Mouse (Mus musculus) forebrain, embryonic 13.5 days (tissue): ENCODE results near the gene Rps8. TPM values are rescaled to one million over a fixed set of nuclear protein-coding genes. Genes with fewer than 3 reads are reported as not detected.

Experiments used
- ATAC-seq: fragments of 200-750 bp; cut with Nextera tagmentation; 2 replicates; pipeline ENCODE4 v1.8.0; 2017
- H3K27ac ChIP-seq: fragments of 300-500 bp; sonication (generic); 2 replicates; pipeline ENCODE4 v1.5.1; 2015; ENCODE audit warnings: inconsistent platforms, mild to moderate bottlenecking, moderate library complexity
- H3K27me3 ChIP-seq: fragments of 300-500 bp; sonication (generic); 2 replicates; pipeline ENCODE4 v1.6.1; 2015; ENCODE audit warnings: mild to moderate bottlenecking, inconsistent platforms
- H3K36me3 ChIP-seq: fragments of 300-500 bp; sonication (generic); 2 replicates; pipeline ENCODE4 v1.6.1; 2015; ENCODE audit warnings: mild to moderate bottlenecking, inconsistent platforms; ENCODE audit not compliant: poor library complexity, severe bottlenecking
- H3K4me1 ChIP-seq: fragments of 300-500 bp; sonication (generic); 2 replicates; pipeline ENCODE4 v1.6.1; 2015; ENCODE audit warnings: inconsistent platforms
- H3K4me2 ChIP-seq: fragments of 300-500 bp; sonication (generic); 2 replicates; pipeline ENCODE4 v1.6.1; 2015; ENCODE audit warnings: inconsistent platforms, mild to moderate bottlenecking, moderate library complexity
- H3K4me3 ChIP-seq: fragments of 300-500 bp; sonication (generic); 2 replicates; pipeline ENCODE4 v1.5.1; 2015; ENCODE audit warnings: mild to moderate bottlenecking, inconsistent platforms
- H3K9ac ChIP-seq: fragments of 300-500 bp; sonication (generic); 2 replicates; pipeline ENCODE4 v1.6.1; 2015; ENCODE audit warnings: mild to moderate bottlenecking, inconsistent platforms
- H3K9me3 ChIP-seq: fragments of 300-500 bp; sonication (generic); replicated peaks from 2 replicates; pipeline ENCODE4 v1.6.1; 2016; ENCODE audit warnings: inconsistent platforms
- WGBS: fragments of 180-500 bp; shearing (Covaris S2); methylation state at CpG from one replicate; pipeline ENCODE4 v1.1.7; 2015; 5-methylcytosine and 5-hydroxymethylcytosine counted together
- polyA plus RNA-seq: library from polyadenylated mRNA; unstranded; fragments of >200 nt; fragmentation: Nextera tagmentation; extraction: Ambion mirVana; gene quantifications from 2 replicates; pipeline ENCODE4 v1.2.1, GENCODE M21; 2015

Rps8 gene
- polyA plus RNA-seq, 1 experiment from 2014 or later: 710 TPM

- WGBS: 76% methylated on average over 4 of the region's 4 CpGs
- Histone ChIP-seq H3K9me3 (no peaks in the 10 kb centered on the region), H3K9ac (no peak overlapping the region), H3K4me2 (no peak overlapping the region), H3K36me3 (peaks cover 74% of the 10 kb centered on the region), H3K27ac (no peak overlapping the region), H3K27me3 (no peaks in the 10 kb centered on the region), H3K4me3 (no peak overlapping the region), H3K4me1 (no peaks in the 10 kb centered on the region)
- ATAC-seq: no peak
These were observed 5.1 kb upstream of the Rps8 start for GRCm38 (mm10) chr4:117161183-117161582.

DNA sequence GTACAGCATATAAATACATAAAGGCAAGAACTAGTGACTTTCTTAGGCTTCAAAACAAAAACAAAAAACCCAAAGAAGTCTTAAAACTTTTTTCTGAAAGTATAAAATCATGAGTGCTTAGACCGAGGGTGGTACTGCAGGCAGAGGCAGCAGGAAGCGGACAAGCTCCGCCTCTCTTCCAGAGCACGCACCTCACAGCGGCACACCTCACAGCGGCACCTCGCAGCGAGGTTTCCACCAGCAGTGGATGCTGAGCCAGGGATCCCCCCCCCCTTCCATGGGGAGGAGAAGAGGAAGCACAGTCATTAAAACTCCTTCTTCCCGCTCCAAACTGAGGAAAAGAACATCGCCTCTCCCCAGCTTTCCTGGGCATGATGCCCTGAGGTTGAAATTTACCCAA lies 3.6 kb upstream of the Rps8 start:
- 79% methylated on average over 10 of the region's 10 CpGs for whole genome bisulfite sequencing
- H3K4me2 ChIP-seq: no peak overlapping the region
- H3K4me3 ChIP-seq: no peak overlapping the region
- no peak overlapping the region for H3K27ac ChIP-seq
- H3K36me3 ChIP-seq: peaks cover 59% of the 10 kb centered on the region
- no peaks in the 10 kb centered on the region for H3K27me3 ChIP-seq
- H3K4me1 ChIP-seq: peaks cover 5% of the 10 kb centered on the region
- ATAC-seq: no peak
- H3K9me3 ChIP-seq: no peaks in the 10 kb centered on the region
- no peak overlapping the region for H3K9ac ChIP-seq

GRCm38 (mm10) chr4:117156372-117156771 lies 329 bp upstream of the Rps8 start:
- Histone ChIP-seq H3K9me3 (no peaks in the 10 kb centered on the region), H3K4me2 (peak overlapping the region; percentile 89), H3K27ac (peak overlapping the region; percentile 94; the same call in 1 of the 2 replicates), H3K27me3 (no peaks in the 10 kb centered on the region), H3K4me3 (peak overlapping the region; percentile 96), H3K4me1 (peaks cover 26% of the 10 kb centered on the region), H3K36me3 (peaks cover 59% of the 10 kb centered on the region), H3K9ac (peak overlapping the region; percentile 100; the same call in 1 of the 2 replicates)
- ATAC-seq: no peak
- WGBS: 25% methylated on average over 6 of the region's 6 CpGs

- Histone ChIP-seq H3K27me3 (no peaks in the 10 kb centered on the region), H3K4me1 (peaks cover 26% of the 10 kb centered on the region), H3K36me3 (peaks cover 61% of the 10 kb centered on the region), H3K27ac (peak overlapping the region; percentile 94), H3K9me3 (no peaks in the 10 kb centered on the region), H3K4me2 (peak overlapping the region; percentile 89), H3K4me3 (peak overlapping the region; percentile 96), H3K9ac (peak overlapping the region; percentile 100)
- ATAC-seq: peak; percentile 20; the same call in 1 of the 2 replicates
- WGBS: 2% methylated on average over 44 of the region's 44 CpGs
These were observed 837 bp downstream of the Rps8 start for GRCm38 (mm10) chr4:117155020-117155791.

GRCm38 (mm10) chr4:117152714-117153113 lies 3.3 kb downstream of the Rps8 start:
- no peak for ATAC-seq
- 89% methylated on average over 5 of the region's 5 CpGs for WGBS
- H3K9me3 ChIP-seq: no peaks in the 10 kb centered on the region
- H3K4me2 ChIP-seq: no peak overlapping the region
- H3K27ac ChIP-seq: no peak overlapping the region
- no peak overlapping the region for H3K4me3 ChIP-seq
- H3K36me3 ChIP-seq: peaks cover 68% of the 10 kb centered on the region
- no peaks in the 10 kb centered on the region for H3K27me3 ChIP-seq
- H3K9ac ChIP-seq: 0 out of 2 replicates have a peak overlapping the region, but pooled peaks have one; percentile 1
- peaks cover 26% of the 10 kb centered on the region for H3K4me1 ChIP-seq

DNA sequence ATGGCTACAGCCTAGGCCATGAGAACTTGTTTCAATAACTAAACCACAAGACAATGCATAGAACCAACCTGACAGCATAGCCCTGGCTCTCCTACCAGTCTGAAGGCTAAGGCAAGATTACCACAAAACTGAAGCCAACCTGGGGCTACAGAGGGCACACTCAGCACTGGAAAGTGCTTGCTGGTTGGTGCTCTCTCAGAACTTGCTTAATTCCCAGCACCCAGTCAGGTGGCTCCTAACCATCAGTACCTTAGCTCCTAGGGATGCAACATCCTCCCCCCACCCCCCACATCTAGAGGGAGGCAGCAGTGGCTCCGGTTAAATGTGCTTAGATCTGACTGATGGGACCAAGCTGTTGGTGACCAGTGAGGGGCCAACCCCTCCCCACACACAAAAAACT lies 4.6 kb downstream of the Rps8 start:
- WGBS: 95% methylated on average over 1 of the region's 1 CpGs
- no peaks in the 10 kb centered on the region for H3K27me3 ChIP-seq
- H3K4me3 ChIP-seq: no peak overlapping the region
- no peak overlapping the region for H3K9ac ChIP-seq
- no peak for ATAC-seq
- H3K9me3 ChIP-seq: no peaks in the 10 kb centered on the region
- H3K36me3 ChIP-seq: peaks cover 73% of the 10 kb centered on the region
- H3K4me2 ChIP-seq: no peak overlapping the region
- H3K27ac ChIP-seq: no peak overlapping the region
- H3K4me1 ChIP-seq: peaks cover 26% of the 10 kb centered on the region

DNA sequence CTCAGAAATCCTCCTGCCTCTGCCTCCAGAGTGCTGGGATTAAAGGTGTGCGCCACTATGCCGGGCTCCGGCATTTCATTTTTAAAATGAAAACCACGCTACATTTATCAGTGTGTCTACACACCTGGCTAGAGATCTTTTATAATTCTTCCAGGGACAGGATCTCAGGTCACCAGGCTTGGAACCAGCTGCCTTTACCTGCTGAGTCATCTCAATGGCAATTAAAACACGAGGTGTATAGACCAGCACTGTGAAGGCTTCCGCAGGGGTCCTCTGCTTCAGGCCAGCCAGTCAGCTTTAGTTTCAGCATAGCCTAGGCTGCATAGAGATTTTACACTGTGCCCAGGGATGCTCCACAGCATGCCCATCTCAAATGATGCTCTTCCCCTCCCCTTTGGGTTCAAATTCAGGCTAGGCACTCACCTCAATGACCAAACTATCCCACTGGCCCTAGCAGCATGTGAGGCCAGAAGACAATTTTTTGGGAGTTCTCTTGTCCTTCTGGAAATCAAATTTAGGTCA lies 5.8 kb downstream of the Rps8 start:
- 87% methylated on average over 6 of the region's 6 CpGs for WGBS
- Histone ChIP-seq H3K4me2 (no peak overlapping the region), H3K27ac (no peak overlapping the region), H3K4me1 (peaks cover 26% of the 10 kb centered on the region), H3K27me3 (no peaks in the 10 kb centered on the region), H3K9ac (no peak overlapping the region), H3K36me3 (peaks cover 73% of the 10 kb centered on the region), H3K4me3 (no peak overlapping the region), H3K9me3 (no peaks in the 10 kb centered on the region)
- peak; percentile 22; the same call in 1 of the 2 replicates for ATAC-seq

DNA sequence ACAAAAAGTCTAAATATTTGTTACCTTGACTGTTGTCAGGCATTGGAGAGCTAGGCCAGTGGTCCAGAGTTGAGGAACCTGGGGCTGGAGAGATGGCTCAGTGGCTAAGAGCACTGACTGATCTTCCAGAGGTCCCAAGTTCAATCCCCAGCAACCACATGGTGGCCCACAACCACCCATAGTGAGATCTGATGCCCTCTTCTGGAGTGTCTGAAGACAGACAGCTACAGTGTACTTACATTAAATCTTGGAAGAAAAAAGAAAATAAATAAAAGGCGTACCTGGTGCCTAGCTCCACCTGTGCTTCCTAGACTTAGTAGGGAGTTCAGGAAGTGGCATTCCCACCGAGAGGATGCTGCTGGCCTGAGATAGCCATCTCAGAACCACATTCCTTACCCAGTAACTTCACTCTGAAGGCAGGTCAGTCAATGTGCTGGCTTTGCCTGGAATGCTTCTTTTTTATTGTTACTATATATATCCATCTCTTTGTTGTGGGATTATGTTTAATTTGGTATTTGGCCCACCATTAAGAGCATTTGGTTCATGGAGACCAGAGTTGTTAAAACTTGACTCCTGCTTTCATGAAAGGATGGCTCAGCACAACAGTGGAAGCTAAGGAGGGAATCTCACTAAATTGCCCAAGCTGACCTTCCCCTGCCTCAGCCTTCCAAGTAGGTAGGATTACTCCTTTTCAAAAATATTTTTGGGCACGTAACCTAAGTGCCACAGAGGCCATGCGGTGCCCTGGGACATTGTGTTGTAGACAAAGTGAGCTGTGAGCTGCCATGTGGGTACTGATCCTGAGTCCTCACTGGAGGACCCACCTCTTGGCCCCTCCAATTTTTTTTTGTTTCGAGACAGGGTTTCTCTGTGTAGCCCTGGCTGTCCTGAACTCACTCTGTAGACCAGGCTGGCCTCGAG lies 6.5 kb downstream of the Rps8 start:
- Histone ChIP-seq H3K27me3 (no peaks in the 10 kb centered on the region), H3K4me2 (no peak overlapping the region), H3K4me1 (peaks cover 19% of the 10 kb centered on the region), H3K9ac (no peak overlapping the region), H3K4me3 (no peak overlapping the region), H3K36me3 (peaks cover 71% of the 10 kb centered on the region), H3K27ac (no peak overlapping the region), H3K9me3 (no peaks in the 10 kb centered on the region)
- no peak for ATAC-seq
- 74% methylated on average over 6 of the region's 6 CpGs for WGBS

GRCm38 (mm10) chr4:117148815-117149214 lies 7.2 kb downstream of the Rps8 start:
- Histone ChIP-seq H3K9me3 (no peaks in the 10 kb centered on the region), H3K27me3 (no peaks in the 10 kb centered on the region), H3K4me3 (no peak overlapping the region), H3K4me1 (peaks cover 12% of the 10 kb centered on the region; the same call in 1 of the 2 replicates), H3K4me2 (no peak overlapping the region), H3K36me3 (peaks cover 64% of the 10 kb centered on the region), H3K9ac (no peak overlapping the region), H3K27ac (no peak overlapping the region)
- 73% methylated on average over 24 of the region's 24 CpGs for WGBS
- no peak for ATAC-seq

- peaks cover 58% of the 10 kb centered on the region for H3K36me3 ChIP-seq
- WGBS: 88% methylated on average over 18 of the region's 18 CpGs
These were observed 7.9 kb downstream of the Rps8 start for GRCm38 (mm10) chr4:117148047-117148713.

GRCm38 (mm10) chr4:117146176-117146575 lies 9.9 kb downstream of the Rps8 start:
- no peaks in the 10 kb centered on the region for H3K4me1 ChIP-seq
- no peaks in the 10 kb centered on the region for H3K27me3 ChIP-seq
- WGBS: 27% methylated on average over 15 of the region's 15 CpGs
- no peak overlapping the region for H3K4me2 ChIP-seq
- H3K9me3 ChIP-seq: no peaks in the 10 kb centered on the region
- no peak overlapping the region for H3K4me3 ChIP-seq
- H3K9ac ChIP-seq: no peak overlapping the region
- ATAC-seq: no peak; the same call in 1 of the 2 replicates
- H3K36me3 ChIP-seq: peaks cover 40% of the 10 kb centered on the region
- H3K27ac ChIP-seq: no peak overlapping the region

More at GRCm38 (mm10) chr4:117148047-117148713, 7.9 kb downstream of the Rps8 start:
- Histone ChIP-seq H3K4me1 (peaks cover 7% of the 10 kb centered on the region; the same call in 1 of the 2 replicates), H3K4me2 (no peak overlapping the region), H3K27me3 (no peaks in the 10 kb centered on the region), H3K9ac (no peak overlapping the region), H3K9me3 (no peaks in the 10 kb centered on the region), H3K4me3 (no peak overlapping the region), H3K27ac (no peak overlapping the region)
- no peak for ATAC-seq
